Mouse (Mus musculus) ES-E14 (cell line): ENCODE results near the gene Wfdc15a. TPM values are rescaled to one million over a fixed set of nuclear protein-coding genes. Genes with fewer than 3 reads are reported as not detected.

Experiments used
- DNase-seq: peaks from one replicate; pipeline ENCODE4 v3.0.0-alpha.2; 2013; ENCODE audit warnings: low read depth, low spot score
- H3K27ac ChIP-seq: 2 replicates; pipeline ENCODE4 v1.5.1; 2012; ENCODE audit warnings: low read depth, mild to moderate bottlenecking, low read length, moderate library complexity, mixed read lengths; ENCODE audit not compliant: poor library complexity, insufficient read depth, severe bottlenecking
- H3K36me3 ChIP-seq: 2 replicates; pipeline ENCODE4 v1.6.1; 2012; ENCODE audit warnings: mild to moderate bottlenecking, low read length, moderate library complexity, mixed read lengths; ENCODE audit not compliant: control insufficient read depth, poor library complexity, insufficient read depth, severe bottlenecking
- H3K4me1 ChIP-seq, 2 experiments: fragments of 150-350 bp in 1 of 2; sonication (generic) in 1 of 2; 2 replicates each; pipeline ENCODE4 v1.6.1; 2012; ENCODE audit warnings: low read length in 2 of 2, mild to moderate bottlenecking in 1 of 2, mixed read lengths in 1 of 2; ENCODE audit not compliant: control insufficient read depth in 2 of 2, insufficient read depth in 2 of 2, poor library complexity in 1 of 2
- H3K4me3 ChIP-seq, 2 experiments: fragments of 150-350 bp in 1 of 2; sonication (generic) in 1 of 2; 2 replicates each; pipeline ENCODE4 v1.5.1; 2012; ENCODE audit warnings: low read length in 2 of 2, low read depth in 1 of 2, mild to moderate bottlenecking in 1 of 2, mixed read lengths in 1 of 2; ENCODE audit not compliant: insufficient read depth in 1 of 2, poor library complexity in 1 of 2, severe bottlenecking in 1 of 2
- H3K9ac ChIP-seq: 2 replicates; pipeline ENCODE4 v1.6.1; 2012; ENCODE audit warnings: low read depth, mild to moderate bottlenecking, low read length, mixed read lengths; ENCODE audit not compliant: poor library complexity, insufficient read depth, severe bottlenecking
- H3K9me3 ChIP-seq: fragments of 150-350 bp; sonication (generic); 2 replicates; pipeline ENCODE4 v1.6.1; 2012; ENCODE audit warnings: low read depth, mild to moderate bottlenecking, low read length; ENCODE audit not compliant: control insufficient read depth, insufficient read depth
- CHD2 ChIP-seq: IDR thresholded peaks from 2 replicates; pipeline ENCODE4 v1.6.1; 2014; ENCODE audit warnings: mild to moderate bottlenecking, low read depth, low read length, inconsistent platforms
- HCFC1 ChIP-seq: IDR thresholded peaks from 2 replicates; pipeline ENCODE4 v1.6.1; 2012; ENCODE audit warnings: low read length, inconsistent platforms, borderline replicate concordance; ENCODE audit not compliant: insufficient read depth
- MAFK ChIP-seq: IDR thresholded peaks from 2 replicates; pipeline ENCODE4 v1.6.1; 2014; ENCODE audit warnings: mild to moderate bottlenecking, low read depth, low read length, inconsistent platforms; ENCODE audit not compliant: insufficient read depth
- ZC3H11A ChIP-seq: IDR thresholded peaks from 2 replicates; pipeline ENCODE4 v1.6.1; 2012; ENCODE audit warnings: low read depth, mild to moderate bottlenecking, inconsistent platforms, low read length, borderline replicate concordance
- ZNF384 ChIP-seq: IDR thresholded peaks from 2 replicates; pipeline ENCODE4 v1.6.1; 2012; ENCODE audit warnings: low read depth, low read length, inconsistent platforms
- in situ Hi-C, 2 experiments: fragments of 600-800 bp; cut with MboI; formaldehyde crosslinking; loops; one replicate each; pipeline ENCODE4 v1.15.1; 2025; ENCODE audit warnings: low sequenced_read_pairs in 2 of 2, inconsistent platforms in 1 of 2; ENCODE audit not compliant: unreplicated experiment in 2 of 2
- total RNA-seq: library from RNA; depleted of rRNA; stranded (reverse); fragments of 300-350 nt; gene quantifications from 2 replicates; pipeline ENCODE4 v1.2.3, GENCODE M21; 2012

Wfdc15a gene
- total RNA-seq, 1 experiment, result 11.9 TPM

DNA sequence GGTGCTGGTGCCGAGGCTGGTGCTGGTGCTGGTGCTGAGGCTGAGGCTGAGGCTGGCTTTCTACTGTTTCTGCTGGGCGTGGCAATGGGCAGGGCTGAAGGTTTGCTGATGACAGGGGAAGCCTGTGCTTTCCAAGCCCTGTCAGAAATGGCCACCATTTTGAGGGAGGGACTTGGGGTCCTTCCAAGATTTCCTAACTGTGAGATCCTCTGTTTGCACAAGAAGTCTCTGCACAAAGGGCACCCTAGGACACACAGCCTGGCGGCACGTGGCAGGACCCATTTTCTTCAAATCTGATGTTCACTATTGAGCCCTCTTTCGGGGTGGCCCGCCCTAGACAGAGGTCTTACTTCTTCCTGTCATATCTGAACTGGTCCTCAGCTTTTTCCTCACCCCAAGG, 9.4 kb downstream of the Wfdc15a start, which contains the start of gene Wfdc12:
Wfdc12 (minus strand) TSS at position 33 of the 400 bp plus-strand sequence.
- in situ Hi-C loops, result no loop called here
- Histone ChIP-seq H3K9ac (no peak within 1 kb of the TSS), H3K4me1 (no peaks in the 10 kb centered on the region), H3K4me3 (no peak within 1 kb of the TSS), H3K27ac (no peak within 1 kb of the TSS), H3K9me3 (no peaks in the 10 kb centered on the region), H3K36me3 (no peaks in the 10 kb centered on the region)
- DNase-seq, result no peak
- TF ChIP-seq CHD2 (no peak), MAFK (no peak), HCFC1 (no peak), ZNF384 (no peak), ZC3H11A (no peak)

DNA sequence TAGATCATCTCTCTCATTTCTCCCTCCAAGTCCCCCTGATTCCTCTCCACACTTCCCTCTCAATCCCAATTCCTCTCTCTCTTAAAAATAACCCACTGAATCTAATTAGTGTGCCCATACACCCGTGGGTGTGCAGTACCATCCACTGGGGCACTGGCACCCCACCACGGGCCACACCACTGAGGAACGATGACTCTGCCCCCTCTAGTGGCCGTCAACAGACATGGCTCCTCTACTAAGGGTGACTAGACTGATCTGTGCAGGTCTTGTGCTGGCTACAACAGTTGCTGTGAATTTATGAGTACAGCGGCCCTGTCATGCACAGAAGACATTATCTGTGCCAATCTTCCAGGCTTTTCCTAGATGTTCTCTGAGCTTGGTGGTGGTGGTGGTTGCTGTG, 11.2 kb downstream of the Wfdc15a start:
- no peak overlapping the region for H3K4me3 ChIP-seq
- in situ Hi-C loops, result no loop called here
- no peak for DNase-seq
- TF ChIP-seq ZC3H11A (no peak), MAFK (no peak), HCFC1 (no peak), ZNF384 (no peak), CHD2 (no peak)
- H3K4me1 ChIP-seq, result peaks cover 0 to 5% of the 10 kb centered on the region in 2 experiments; a peak in 1 of 4 replicates
- no peaks in the 10 kb centered on the region for H3K9me3 ChIP-seq
- no peak overlapping the region for H3K9ac ChIP-seq
- H3K36me3 ChIP-seq, result no peaks in the 10 kb centered on the region
- H3K27ac ChIP-seq, result no peak overlapping the region

DNA sequence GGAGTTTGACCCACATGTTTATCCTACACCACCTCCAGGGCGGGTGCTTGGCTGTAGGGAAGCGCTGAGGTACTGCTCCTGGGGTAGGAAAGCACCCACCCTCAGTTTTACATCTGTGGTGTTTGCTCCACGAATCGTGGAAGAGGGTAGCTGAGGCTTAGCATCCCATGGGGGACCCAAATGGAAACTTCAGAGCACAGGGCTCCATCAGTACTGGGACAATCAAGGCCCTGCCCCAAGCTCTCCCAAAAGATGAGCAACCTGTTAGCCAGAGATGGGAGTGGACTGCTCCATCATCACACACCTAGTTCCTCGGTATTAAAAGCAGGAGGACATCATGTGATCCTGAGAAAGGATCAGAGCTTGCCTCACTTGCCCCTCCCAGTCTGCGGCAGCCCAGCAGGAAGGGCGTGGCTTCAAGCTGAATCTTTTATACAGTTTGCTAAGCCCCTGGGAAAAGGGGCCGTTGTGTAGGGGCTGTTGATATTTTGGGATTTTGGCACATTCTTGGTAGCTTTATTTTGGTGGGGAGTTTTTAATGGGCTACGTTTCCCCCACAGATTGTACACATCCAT, 15.7 kb downstream of the Wfdc15a start:
- Histone ChIP-seq H3K27ac (no peak overlapping the region), H3K4me3 (no peak overlapping the region), H3K9ac (no peak overlapping the region), H3K9me3 (no peaks in the 10 kb centered on the region), H3K4me1 (peaks cover 0 to 5% of the 10 kb centered on the region in 2 experiments; a peak in 1 of 4 replicates), H3K36me3 (no peaks in the 10 kb centered on the region)
- no peak for TF ChIP-seq ZNF384
- TF ChIP-seq CHD2, result no peak
- TF ChIP-seq MAFK, result no peak
- no peak for TF ChIP-seq ZC3H11A
- no peak for TF ChIP-seq HCFC1
- peak; percentile 13 for DNase-seq
- in situ Hi-C loops, result no loop called here

DNA sequence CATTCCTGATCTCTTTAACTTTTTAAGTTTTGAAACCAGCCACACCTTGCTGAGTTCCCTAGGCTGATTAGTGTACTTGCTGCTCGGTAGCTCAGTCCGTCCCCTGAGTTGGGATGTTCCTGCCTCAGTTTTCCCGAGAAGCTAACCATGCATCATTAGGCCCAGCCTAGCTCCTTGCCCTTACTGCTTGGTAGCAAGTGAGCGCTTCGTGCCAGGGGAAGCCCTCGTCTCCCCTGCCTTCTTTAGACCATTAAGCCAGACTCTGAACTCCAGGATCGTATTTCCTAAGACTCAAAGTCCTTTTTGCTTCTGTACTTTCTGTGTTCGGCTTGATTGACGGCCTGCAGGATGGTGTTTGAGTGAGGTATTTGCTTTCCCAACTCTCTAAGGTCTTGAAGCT, 16.6 kb downstream of the Wfdc15a start:
- Histone ChIP-seq H3K4me1 (peaks cover 0 to 5% of the 10 kb centered on the region in 2 experiments; a peak in 1 of 4 replicates), H3K9me3 (no peaks in the 10 kb centered on the region), H3K36me3 (no peaks in the 10 kb centered on the region), H3K4me3 (no peak overlapping the region), H3K27ac (no peak overlapping the region), H3K9ac (no peak overlapping the region)
- TF ChIP-seq CHD2 (no peak), ZNF384 (no peak), ZC3H11A (no peak), MAFK (no peak), HCFC1 (no peak)
- in situ Hi-C loops, result no loop called here
- no peak for DNase-seq

DNA sequence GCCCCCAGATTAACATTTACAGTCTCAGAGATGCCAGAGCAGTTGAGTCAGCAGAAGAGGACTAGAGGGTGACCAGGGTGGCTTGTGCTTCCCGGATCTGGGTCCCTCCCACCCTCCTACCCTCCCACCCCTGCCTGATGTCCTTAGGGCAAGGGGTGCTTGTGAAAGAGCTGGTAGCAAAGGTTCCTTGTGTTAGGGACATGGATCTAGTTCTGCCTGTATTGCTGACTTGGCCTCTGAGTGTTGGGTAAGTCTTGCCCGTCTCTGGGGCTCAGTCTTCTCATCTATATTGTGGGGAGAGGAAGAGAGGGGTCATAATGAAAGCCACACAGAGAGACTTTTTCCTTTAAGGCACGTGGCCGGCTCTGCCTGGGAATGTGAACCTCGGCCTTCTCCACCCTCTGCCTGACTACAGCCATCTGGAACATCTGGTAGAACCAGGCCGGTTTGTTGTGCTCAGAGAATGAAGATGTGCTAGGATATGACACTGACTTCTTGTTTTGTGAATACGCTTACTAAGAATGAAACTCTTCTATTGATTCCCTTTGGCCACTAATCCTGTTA, 17.2 kb downstream of the Wfdc15a start, which contains the start of gene Wfdc5:
Wfdc5 (minus strand) TSS at position 51 of the 564 bp plus-strand sequence.
- Histone ChIP-seq H3K27ac (no peak within 1 kb of the TSS), H3K9me3 (no peaks in the 10 kb centered on the region), H3K36me3 (no peaks in the 10 kb centered on the region), H3K4me1 (peaks cover 0 to 5% of the 10 kb centered on the region in 2 experiments; a peak in 1 of 4 replicates), H3K9ac (no peak within 1 kb of the TSS), H3K4me3 (no peak within 1 kb of the TSS)
- in situ Hi-C loops, result no loop called here
- TF ChIP-seq ZNF384 (no peak), HCFC1 (no peak), MAFK (no peak), ZC3H11A (no peak), CHD2 (no peak)
- no peak for DNase-seq
